Mouse (Mus musculus): ENCODE measurements around the gene Tyrp1.

Tyrp1 gene

GRCm38 (mm10) chr4:80895278-80895894, 61.5 kb downstream of the Tyrp1 start:
- no peak for DNase-seq (ENCODE audit: low spot score in 2 of 2)

Measured in frontal cortex, postnatal 25 days (tissue).